Mouse (Mus musculus) ES-E14 (cell line): ENCODE results near the gene Ccng2.

Experiments used
- CHD2 ChIP-seq: IDR thresholded peaks from 2 replicates; pipeline ENCODE4 v1.6.1; 2014; ENCODE audit warnings: mild to moderate bottlenecking, low read depth, low read length, inconsistent platforms
- ZNF384 ChIP-seq: IDR thresholded peaks from 2 replicates; pipeline ENCODE4 v1.6.1; 2012; ENCODE audit warnings: low read depth, low read length, inconsistent platforms

DNA sequence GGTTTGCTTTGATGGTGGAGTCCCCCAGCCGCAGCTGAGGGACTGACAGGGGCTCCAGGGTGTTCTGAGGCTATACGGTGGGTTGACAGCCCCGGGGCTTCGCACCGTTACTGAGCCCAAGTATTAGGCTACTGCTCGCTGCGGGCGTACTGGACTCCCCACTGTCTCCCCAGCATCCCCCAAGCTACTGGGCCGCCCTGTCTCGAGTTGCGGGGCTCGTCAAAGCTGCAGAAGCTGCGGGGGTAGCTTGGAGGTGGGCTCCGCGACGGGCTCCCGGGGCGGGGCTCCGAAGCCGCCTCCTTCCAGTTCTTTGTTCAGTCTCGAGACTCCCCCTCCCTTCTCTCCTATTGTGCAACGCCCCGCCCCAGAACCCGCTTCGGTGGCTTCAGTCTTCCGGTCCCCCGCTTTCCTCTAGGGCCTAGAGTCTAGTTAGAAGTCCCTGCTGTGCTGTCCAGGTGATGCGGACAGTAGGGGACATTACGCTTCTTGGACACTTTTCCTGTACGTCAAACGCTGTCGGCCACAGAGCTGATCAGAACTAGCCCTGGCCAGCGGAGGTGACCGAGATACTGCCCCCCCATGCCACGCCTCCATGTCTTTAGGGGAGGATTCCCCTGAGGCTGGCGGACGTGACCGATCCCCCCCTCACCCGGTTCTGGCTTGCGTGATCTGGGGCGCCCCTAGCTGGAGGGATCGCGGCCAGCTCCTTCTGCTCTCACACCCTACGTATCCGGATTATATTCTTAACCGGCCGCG is 972 bp downstream of the Ccng2 start:
- TF ChIP-seq CHD2: no peak
- no peak for TF ChIP-seq ZNF384
